Mouse (Mus musculus): ENCODE results near the gene Tdrd6. TPM values are rescaled to one million over a fixed set of nuclear protein-coding genes. Genes with fewer than 3 reads are reported as not detected.

Gene Tdrd6
- 0.27 and 0.66 TPM in 2 replicates for polyA plus RNA-seq (2015; fragmentation: Nextera tagmentation; extraction: Ambion mirVana)

- peak within 1 kb of the TSS; percentile 60 for H3K9ac ChIP-seq (replicated peaks; ENCODE audit: low read depth, low read length)
- H3K27ac ChIP-seq (ENCODE audit: low read length) = no peak within 1 kb of the TSS
- H3K4me2 ChIP-seq (ENCODE audit: low read length) = peak within 1 kb of the TSS; percentile 90
- H3K4me1 ChIP-seq (replicated peaks; ENCODE audit: control insufficient read depth, insufficient read depth, low read length) = peaks cover 14% of the 10 kb centered on the region
- ATAC-seq = peak; percentile 72
- peaks cover 4% of the 10 kb centered on the region; the same call in 1 of the 2 replicates for H3K9me3 ChIP-seq (ENCODE audit: control insufficient read depth, low read length)
- H3K36me3 ChIP-seq (ENCODE audit: control insufficient read depth, insufficient read depth) = no peaks in the 10 kb centered on the region
- 2% methylated on average over 83 of the region's 83 CpGs for WGBS
- H3K27me3 ChIP-seq (replicated peaks; ENCODE audit: control insufficient read depth, insufficient read depth, low read length) = peaks cover 16% of the 10 kb centered on the region
- peak within 1 kb of the TSS; percentile 51 for H3K4me3 ChIP-seq (replicated peaks; ENCODE audit: low read length)
Measured at GRCm38 (mm10) chr17:43629496-43630426, at the start of gene Tdrd6. TSS of gene Tdrd6 (minus strand) at chr17:43630299.

DNA sequence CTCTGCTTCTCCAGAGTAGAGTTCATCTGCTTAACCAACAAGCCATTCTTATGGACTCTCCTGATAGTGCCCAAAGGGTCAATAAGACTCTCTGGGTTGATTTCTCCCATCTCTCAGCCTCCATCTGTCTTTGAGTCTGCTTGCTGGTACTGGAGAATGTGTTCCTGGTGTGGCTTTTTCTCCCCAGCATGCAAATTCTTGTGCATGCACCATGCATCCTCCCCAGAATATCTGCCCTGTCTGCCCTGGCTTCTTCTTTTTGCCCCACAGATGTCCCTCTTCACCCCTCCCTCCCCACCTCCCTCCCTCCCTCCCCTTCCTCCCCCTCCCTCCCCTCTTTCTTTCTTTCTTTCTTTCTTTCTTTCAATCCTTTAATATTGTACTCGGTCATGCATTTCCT is 47.2 kb upstream of the Tdrd6 start:
- H3K9me3 ChIP-seq (ENCODE audit: control insufficient read depth, low read length) = no peaks in the 10 kb centered on the region
- H3K4me1 ChIP-seq (replicated peaks; ENCODE audit: control insufficient read depth, insufficient read depth, low read length) = no peaks in the 10 kb centered on the region

DNA sequence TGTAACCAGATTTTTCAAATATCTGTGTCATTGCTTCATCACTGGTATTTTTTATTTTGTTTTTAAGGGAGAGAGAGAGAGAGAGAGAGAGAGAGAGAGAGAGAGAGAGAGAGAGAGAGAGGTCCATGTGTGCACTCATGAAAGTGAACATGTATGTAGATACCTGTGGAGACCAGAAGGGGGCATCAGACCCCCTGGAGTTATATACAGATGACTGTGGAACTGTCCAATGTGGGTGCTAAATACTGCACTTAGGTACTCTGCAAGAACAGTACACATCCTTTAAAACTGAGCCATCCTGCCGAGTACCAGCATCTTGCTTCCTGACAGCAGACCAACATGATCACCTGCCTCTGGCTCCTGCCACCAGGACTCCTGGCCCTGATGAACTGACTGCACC is 46.1 kb upstream of the Tdrd6 start:
- no peak overlapping the region for H3K27ac ChIP-seq (ENCODE audit: low read length)
- H3K27me3 ChIP-seq (replicated peaks; ENCODE audit: control insufficient read depth, insufficient read depth, low read length) = no peaks in the 10 kb centered on the region
- H3K4me1 ChIP-seq (replicated peaks; ENCODE audit: control insufficient read depth, insufficient read depth, low read length) = no peaks in the 10 kb centered on the region
- H3K9ac ChIP-seq (replicated peaks; ENCODE audit: low read depth, low read length) = no peak overlapping the region
- ATAC-seq = no peak
- H3K9me3 ChIP-seq (ENCODE audit: control insufficient read depth, low read length) = no peaks in the 10 kb centered on the region
- no peaks in the 10 kb centered on the region for H3K36me3 ChIP-seq (ENCODE audit: control insufficient read depth, insufficient read depth)
- WGBS = 90% methylated on average over 1 of the region's 1 CpGs
- no peak overlapping the region for H3K4me2 ChIP-seq (ENCODE audit: low read length)
- no peak overlapping the region for H3K4me3 ChIP-seq (replicated peaks; ENCODE audit: low read length)

More for the DNA sequence above, 47.2 kb upstream of the Tdrd6 start:
- no peaks in the 10 kb centered on the region for H3K27me3 ChIP-seq (replicated peaks; ENCODE audit: control insufficient read depth, insufficient read depth, low read length)
- no peak overlapping the region for H3K4me3 ChIP-seq (replicated peaks; ENCODE audit: low read length)
- no peak overlapping the region for H3K27ac ChIP-seq (ENCODE audit: low read length)
- H3K4me2 ChIP-seq (ENCODE audit: low read length) = no peak overlapping the region
- ATAC-seq = no peak
- 0% methylated on average over 1 of the region's 1 CpGs for WGBS
- H3K36me3 ChIP-seq (ENCODE audit: control insufficient read depth, insufficient read depth) = no peaks in the 10 kb centered on the region
- H3K9ac ChIP-seq (replicated peaks; ENCODE audit: low read depth, low read length) = no peak overlapping the region

GRCm38 (mm10) chr17:43675228-43675627 is 45.1 kb upstream of the Tdrd6 start:
- Histone ChIP-seq H3K27ac (ENCODE audit: low read length) (no peak overlapping the region), H3K4me2 (ENCODE audit: low read length) (no peak overlapping the region), H3K4me1 (replicated peaks; ENCODE audit: control insufficient read depth, insufficient read depth, low read length) (no peaks in the 10 kb centered on the region), H3K4me3 (replicated peaks; ENCODE audit: low read length) (no peak overlapping the region), H3K36me3 (ENCODE audit: control insufficient read depth, insufficient read depth) (no peaks in the 10 kb centered on the region), H3K27me3 (replicated peaks; ENCODE audit: control insufficient read depth, insufficient read depth, low read length) (no peaks in the 10 kb centered on the region), H3K9ac (replicated peaks; ENCODE audit: low read depth, low read length) (no peak overlapping the region), H3K9me3 (ENCODE audit: control insufficient read depth, low read length) (no peaks in the 10 kb centered on the region)
- WGBS = 52% methylated on average over 1 of the region's 1 CpGs
- no peak for ATAC-seq

GRCm38 (mm10) chr17:43671907-43672306 is 41.8 kb upstream of the Tdrd6 start:
- 97% methylated on average over 4 of the region's 4 CpGs for WGBS
- no peak for ATAC-seq
- H3K9ac ChIP-seq (replicated peaks; ENCODE audit: low read depth, low read length) = no peak overlapping the region
- H3K4me1 ChIP-seq (replicated peaks; ENCODE audit: control insufficient read depth, insufficient read depth, low read length) = peaks cover 4% of the 10 kb centered on the region; the same call in 1 of the 2 replicates
- H3K27ac ChIP-seq (ENCODE audit: low read length) = no peak overlapping the region
- H3K9me3 ChIP-seq (ENCODE audit: control insufficient read depth, low read length) = no peaks in the 10 kb centered on the region
- H3K4me3 ChIP-seq (replicated peaks; ENCODE audit: low read length) = no peak overlapping the region
- no peaks in the 10 kb centered on the region for H3K36me3 ChIP-seq (ENCODE audit: control insufficient read depth, insufficient read depth)
- no peaks in the 10 kb centered on the region for H3K27me3 ChIP-seq (replicated peaks; ENCODE audit: control insufficient read depth, insufficient read depth, low read length)
- H3K4me2 ChIP-seq (ENCODE audit: low read length) = no peak overlapping the region

GRCm38 (mm10) chr17:43669145-43669695 is 39.1 kb upstream of the Tdrd6 start:
- Histone ChIP-seq H3K27ac (ENCODE audit: low read length) (no peak overlapping the region), H3K27me3 (replicated peaks; ENCODE audit: control insufficient read depth, insufficient read depth, low read length) (no peaks in the 10 kb centered on the region), H3K9me3 (ENCODE audit: control insufficient read depth, low read length) (no peaks in the 10 kb centered on the region), H3K9ac (replicated peaks; ENCODE audit: low read depth, low read length) (no peak overlapping the region), H3K4me1 (replicated peaks; ENCODE audit: control insufficient read depth, insufficient read depth, low read length) (peaks cover 21% of the 10 kb centered on the region), H3K36me3 (ENCODE audit: control insufficient read depth, insufficient read depth) (no peaks in the 10 kb centered on the region), H3K4me3 (replicated peaks; ENCODE audit: low read length) (no peak overlapping the region; the same call in 1 of the 2 replicates), H3K4me2 (ENCODE audit: low read length) (peak overlapping the region; percentile 31)
- WGBS = 62% methylated on average over 6 of the region's 6 CpGs
- ATAC-seq = no peak

GRCm38 (mm10) chr17:43667290-43667843 is 37.3 kb upstream of the Tdrd6 start, which contains the start of gene Cyp39a1:
TSS of gene Cyp39a1 (plus strand) at chr17:43667425.
- Histone ChIP-seq H3K4me2 (ENCODE audit: low read length) (peak within 1 kb of the TSS; percentile 80), H3K27me3 (replicated peaks; ENCODE audit: control insufficient read depth, insufficient read depth, low read length) (no peaks in the 10 kb centered on the region), H3K36me3 (ENCODE audit: control insufficient read depth, insufficient read depth) (peaks cover 5% of the 10 kb centered on the region; the same call in 1 of the 2 replicates), H3K4me1 (replicated peaks; ENCODE audit: control insufficient read depth, insufficient read depth, low read length) (peaks cover 21% of the 10 kb centered on the region), H3K27ac (ENCODE audit: low read length) (peak within 1 kb of the TSS; percentile 73), H3K4me3 (replicated peaks; ENCODE audit: low read length) (peak within 1 kb of the TSS; percentile 100), H3K9ac (replicated peaks; ENCODE audit: low read depth, low read length) (peak within 1 kb of the TSS; percentile 99), H3K9me3 (ENCODE audit: control insufficient read depth, low read length) (no peaks in the 10 kb centered on the region)
- ATAC-seq = peak; percentile 11; the same call in 1 of the 2 replicates
- WGBS = under 1% methylated on average over 17 of the region's 17 CpGs

DNA sequence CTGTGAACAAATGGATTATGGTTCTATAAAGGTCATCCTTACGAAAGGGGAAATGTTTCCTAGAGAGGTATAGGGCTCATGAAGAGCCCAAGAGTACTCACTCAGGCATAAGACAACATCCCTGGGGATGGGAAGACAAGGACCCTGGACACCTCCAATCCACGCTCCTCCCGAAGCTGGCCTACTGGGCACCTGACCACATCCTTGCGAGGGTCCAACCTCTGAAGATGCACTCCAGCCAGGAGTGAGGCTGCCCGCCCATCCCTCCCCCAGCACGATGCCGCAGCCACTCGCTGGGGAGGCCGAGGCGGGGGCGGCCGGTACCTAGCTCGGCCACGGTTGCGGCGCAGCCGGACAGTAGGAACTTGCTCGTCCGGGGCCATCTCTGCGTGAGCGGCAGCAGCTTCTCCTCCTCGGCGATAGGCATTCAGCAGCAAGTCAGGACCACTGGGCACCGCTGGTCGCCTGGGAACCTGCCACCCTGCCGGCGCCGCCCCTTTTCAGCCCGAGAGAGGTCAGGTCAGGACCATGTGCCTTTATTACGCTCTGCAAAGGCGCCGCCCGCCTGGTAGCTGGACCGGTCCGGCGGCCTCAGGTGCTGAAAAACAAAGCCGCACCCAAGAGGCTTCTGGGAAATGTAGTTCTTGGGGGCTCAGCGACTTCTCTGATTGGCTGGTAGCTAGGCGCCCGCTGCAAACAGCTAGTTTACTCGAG is 36.6 kb upstream of the Tdrd6 start, which contains the start of gene Slc25a27:
Gene Slc25a27, minus strand, starts transcription at position 639 of the 714 bp plus-strand sequence.
- H3K27ac ChIP-seq (ENCODE audit: low read length) = peak within 1 kb of the TSS; percentile 73
- H3K4me1 ChIP-seq (replicated peaks; ENCODE audit: control insufficient read depth, insufficient read depth, low read length) = peaks cover 21% of the 10 kb centered on the region
- WGBS = under 1% methylated on average over 40 of the region's 41 CpGs
- peak within 1 kb of the TSS; percentile 80 for H3K4me2 ChIP-seq (ENCODE audit: low read length)
- peak within 1 kb of the TSS; percentile 99 for H3K9ac ChIP-seq (replicated peaks; ENCODE audit: low read depth, low read length)
- H3K9me3 ChIP-seq (ENCODE audit: control insufficient read depth, low read length) = no peaks in the 10 kb centered on the region
- no peaks in the 10 kb centered on the region for H3K27me3 ChIP-seq (replicated peaks; ENCODE audit: control insufficient read depth, insufficient read depth, low read length)
- ATAC-seq = peak; percentile 99
- peaks cover 7% of the 10 kb centered on the region; the same call in 1 of the 2 replicates for H3K36me3 ChIP-seq (ENCODE audit: control insufficient read depth, insufficient read depth)
- peak within 1 kb of the TSS; percentile 100 for H3K4me3 ChIP-seq (replicated peaks; ENCODE audit: low read length)

Data from forebrain, embryonic 16.5 days (tissue).